In the genomic region with DNA sequence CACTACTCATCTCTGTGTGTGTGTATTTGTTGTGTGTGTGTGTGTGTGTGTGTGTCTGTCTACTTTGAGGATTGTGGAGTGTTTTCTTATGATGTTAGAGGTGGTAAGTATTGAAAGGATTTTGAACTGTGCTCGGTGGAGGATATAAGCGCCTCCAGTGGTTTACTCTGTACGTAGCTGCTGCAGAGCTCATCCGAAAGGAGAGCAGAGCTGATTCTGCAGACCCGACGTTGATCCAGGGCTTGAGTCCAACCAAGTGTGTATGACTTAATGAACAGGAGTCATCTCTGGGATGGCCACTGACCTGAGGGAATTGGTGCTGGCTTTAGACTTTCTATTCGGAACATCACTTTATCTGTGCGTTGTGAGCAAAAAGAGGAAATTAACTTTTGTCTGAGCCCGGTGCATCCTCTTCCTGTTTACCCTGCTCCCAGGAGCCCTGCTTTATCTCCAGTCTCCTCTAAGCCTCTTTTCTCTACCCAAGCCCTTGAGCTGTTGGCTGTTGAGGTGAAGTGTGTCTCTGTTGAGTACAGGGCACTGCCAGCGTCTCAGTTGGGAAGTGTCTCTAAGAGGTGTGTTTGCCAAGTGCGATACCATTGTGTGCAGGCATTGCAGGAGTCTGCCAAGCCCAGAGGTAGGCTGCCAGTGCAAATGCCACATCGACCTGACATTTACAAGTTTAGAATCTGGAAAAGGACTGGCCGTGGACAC, we compare ENCODE assay signal across 10 mouse cellular contexts. TPM values are rescaled to one million over a fixed set of nuclear protein-coding genes. Genes with fewer than 3 reads are reported as not detected.
DNase-seq lines count a peak whose midpoint lies in the region; ATAC-seq and TF ChIP-seq lines count a peak whose summit lies in the region.
"Had no signal": no experiment of that assay in that cellular context is flagged by ENCODE, and none has a peak within 500 bp of the region (broad histone marks: within the 10 kb centered on the region; RNA-seq: fewer than 3 reads in every experiment).

No protein-coding gene starts in this region.

- 28% methylated on average over 13 of the region's 13 CpGs for WGBS in liver, embryonic 15.5 days (ENCODE audit: insufficient replicate concordance)
- WGBS in stomach, postnatal 0 days: 73% methylated on average over 13 of the region's 13 CpGs
- 93% methylated on average over 13 of the region's 13 CpGs for WGBS in hindbrain, embryonic 12.5 days

- no peak for DNase-seq in layer of hippocampus, adult 2 months (ENCODE audit: low spot score in 2 of 2)
- no peak for DNase-seq in layer of hippocampus, postnatal 10 days (ENCODE audit: low spot score in 2 of 2)
- peak; percentile 67 to 72 for DNase-seq in cerebellum, postnatal 25 days
- DNase-seq in stomach, postnatal 0 days (ENCODE audit: low spot score): no peak
- no peak for DNase-seq in right cerebral cortex, postnatal 25 days
- DNase-seq in adrenal gland, postnatal 36 days: no peak

- peak; percentile 31; the same call in 1 of the 2 replicates for ATAC-seq in liver, embryonic 15.5 days (ENCODE audit: insufficient read depth)
- 0 out of 2 replicates have a peak, but pooled peaks have one; percentile 6 for ATAC-seq in stomach, postnatal 0 days (ENCODE audit: low FRiP score, low TSS enrichment)
- ATAC-seq in hindbrain, embryonic 12.5 days (ENCODE audit: low FRiP score): no peak

- H3K36me3 ChIP-seq in liver, embryonic 15.5 days (replicated peaks): peaks cover 7% of the 10 kb centered on the region; the same call in 1 of the 2 replicates
- H3K36me3 ChIP-seq in stomach, postnatal 0 days (ENCODE audit: control insufficient read depth, insufficient read depth, low read length): no peaks in the 10 kb centered on the region
- H3K36me3 ChIP-seq in hindbrain, embryonic 12.5 days: peaks cover 14% of the 10 kb centered on the region

- peak overlapping the region; percentile 23; the same call in 1 of the 2 replicates for H3K27ac ChIP-seq in layer of hippocampus, adult 2 months
- peak overlapping the region; percentile 65 for H3K27ac ChIP-seq in liver, embryonic 15.5 days (replicated peaks)
- no peak overlapping the region for H3K27ac ChIP-seq in stomach, postnatal 0 days (replicated peaks)
- H3K27ac ChIP-seq in hindbrain, embryonic 12.5 days: no peak overlapping the region
- H3K27ac ChIP-seq: neural tube, embryonic 12.5 days had no signal

- H3K4me2 ChIP-seq in liver, embryonic 15.5 days: peak overlapping the region; percentile 18; the same call in 1 of the 2 replicates
- H3K4me2 ChIP-seq in stomach, postnatal 0 days (replicated peaks; ENCODE audit: low read depth): no peak overlapping the region
- no peak overlapping the region for H3K4me2 ChIP-seq in hindbrain, embryonic 12.5 days (replicated peaks)
- H3K4me2 ChIP-seq: neural tube, embryonic 12.5 days had no signal

- no peaks in the 10 kb centered on the region for H3K27me3 ChIP-seq in liver, embryonic 15.5 days
- no peaks in the 10 kb centered on the region for H3K27me3 ChIP-seq in stomach, postnatal 0 days (ENCODE audit: control insufficient read depth, insufficient read depth, low read length)
- H3K27me3 ChIP-seq in hindbrain, embryonic 12.5 days: no peaks in the 10 kb centered on the region
- H3K27me3 ChIP-seq: neural tube, embryonic 12.5 days had no signal

- no peak for TF ChIP-seq EP300 in stomach, postnatal 0 days (optimal IDR thresholded peaks at IDR 0.05)

- H3K4me3 ChIP-seq in layer of hippocampus, adult 2 months: no peak overlapping the region
- no peak overlapping the region for H3K4me3 ChIP-seq in liver, embryonic 15.5 days (replicated peaks)
- no peak overlapping the region for H3K4me3 ChIP-seq in stomach, postnatal 0 days (ENCODE audit: low read depth, low read length)
- H3K4me3 ChIP-seq in hindbrain, embryonic 12.5 days: no peak overlapping the region
- H3K4me3 ChIP-seq: neural tube, embryonic 12.5 days had no signal

- no peaks in the 10 kb centered on the region for H3K9me3 ChIP-seq in liver, embryonic 15.5 days (replicated peaks)
- H3K9me3 ChIP-seq in stomach, postnatal 0 days (ENCODE audit: control insufficient read depth, low read length): no peaks in the 10 kb centered on the region
- no peaks in the 10 kb centered on the region for H3K9me3 ChIP-seq in hindbrain, embryonic 12.5 days (replicated peaks)
- H3K9me3 ChIP-seq: G1E; neural tube, embryonic 12.5 days had no signal

- H3K4me1 ChIP-seq in liver, embryonic 15.5 days (replicated peaks): peaks cover 27% of the 10 kb centered on the region
- H3K4me1 ChIP-seq in stomach, postnatal 0 days (replicated peaks; ENCODE audit: control insufficient read depth, insufficient read depth): no peaks in the 10 kb centered on the region
- no peaks in the 10 kb centered on the region for H3K4me1 ChIP-seq in hindbrain, embryonic 12.5 days
- H3K4me1 ChIP-seq: neural tube, embryonic 12.5 days had no signal

- no peak overlapping the region for H3K9ac ChIP-seq in liver, embryonic 15.5 days
- H3K9ac ChIP-seq in stomach, postnatal 0 days (ENCODE audit: low read length): no peak overlapping the region
- H3K9ac ChIP-seq in hindbrain, embryonic 12.5 days: no peak overlapping the region
- H3K9ac ChIP-seq: neural tube, embryonic 12.5 days had no signal

- no peak for TF ChIP-seq CTCF in layer of hippocampus, adult 2 months (conservative IDR thresholded peaks at IDR 0.05)
- TF ChIP-seq CTCF in stomach, postnatal 0 days (IDR thresholded peaks at IDR 0.05; ENCODE audit: low read depth): no peak

RNA-seq across cellular contexts. Expression of a gene that starts 3.9 kb away (rescaled TPM):
- 10 to 100 TPM; 14.9 to 18.1 TPM for total RNA-seq in layer of hippocampus, adult 2 months (2021)
- total RNA-seq in layer of hippocampus, postnatal 10 days (2021): 10 to 100 TPM; 18.8 to 19.9 TPM
- 68.8 and 70.2 TPM in 2 replicates for polyA plus RNA-seq in liver, embryonic 15.5 days (2015; fragmentation: Nextera tagmentation; extraction: Ambion mirVana)
- 32.6 and 33.2 TPM in 2 replicates for polyA plus RNA-seq in stomach, postnatal 0 days (2015; fragmentation: Nextera tagmentation; extraction: Ambion mirVana)
- polyA plus RNA-seq in hindbrain, embryonic 12.5 days (2016; fragmentation: Nextera tagmentation; extraction: Ambion mirVana): 87.6 and 90.5 TPM in 2 replicates
- total RNA-seq in adrenal gland, postnatal 36 days (2021): 10 to 100 TPM; 35.4 to 35.7 TPM

Comparison
In these comparisons a context has a peak if more than half of its experiments do, and no peak if none do; other contexts are left out.
1. DNase-seq: peak in cerebellum, postnatal 25 days (2 of 2); none in layer of hippocampus, adult 2 months (0 of 2), layer of hippocampus, postnatal 10 days (0 of 2), stomach, postnatal 0 days (single experiment), right cerebral cortex, postnatal 25 days (single experiment) and adrenal gland, postnatal 36 days (0 of 2).
2. H3K27ac ChIP-seq: peak in layer of hippocampus, adult 2 months (single experiment) and liver, embryonic 15.5 days (single experiment); none in stomach, postnatal 0 days (single experiment) and hindbrain, embryonic 12.5 days (single experiment).